Mouse (Mus musculus) MEL (cell line): ENCODE results near the gene Rab3c. TPM values are rescaled to one million over a fixed set of nuclear protein-coding genes. Genes with fewer than 3 reads are reported as not detected.

Source experiments
- DNase-seq: peaks from one replicate; pipeline ENCODE4 v3.0.0; 2011; ENCODE audit warnings: low read depth, low spot score
- H3K27ac ChIP-seq: 2 replicates; pipeline ENCODE4 v1.5.1; 2012; ENCODE audit warnings: low read depth, mild to moderate bottlenecking, control low read depth, low read length, moderate library complexity; ENCODE audit not compliant: control insufficient read depth
- H3K27me3 ChIP-seq, 2 experiments: fragments of 150-350 bp in 1 of 2; sonication (generic) in 1 of 2; 2 replicates each; pipeline ENCODE4 v1.6.1; 2012; ENCODE audit warnings: low read length in 2 of 2, mild to moderate bottlenecking in 2 of 2, improper control_type of control experiment in 1 of 2, moderate library complexity in 1 of 2; ENCODE audit not compliant: insufficient read depth in 2 of 2, control insufficient read depth in 1 of 2
- H3K36me3 ChIP-seq, 2 experiments: 2 replicates each; pipeline ENCODE4 v1.6.1; 2012 to 2014; ENCODE audit warnings: low read length in 2 of 2, improper control_type of control experiment in 1 of 2, inconsistent platforms in 1 of 2, mild to moderate bottlenecking in 1 of 2; ENCODE audit not compliant: insufficient read depth in 2 of 2, control insufficient read depth in 1 of 2
- H3K4me1 ChIP-seq, 2 experiments: fragments of 150-350 bp in 1 of 2; sonication (generic) in 1 of 2; 2 replicates each; pipeline ENCODE4 v1.6.1; 2012; ENCODE audit warnings: low read length in 2 of 2, improper control_type of control experiment in 1 of 2, mild to moderate bottlenecking in 1 of 2; ENCODE audit not compliant: insufficient read depth in 2 of 2, control insufficient read depth in 1 of 2
- H3K4me3 ChIP-seq, 2 experiments: fragments of 150-350 bp in 1 of 2; sonication (generic) in 1 of 2; 2 replicates each; pipeline ENCODE4 v1.5.1; 2012; ENCODE audit warnings: low read depth in 2 of 2, low read length in 2 of 2, mild to moderate bottlenecking in 2 of 2, moderate library complexity in 2 of 2, control low read depth in 1 of 2, improper control_type of control experiment in 1 of 2; ENCODE audit not compliant: control insufficient read depth in 1 of 2, insufficient read depth in 1 of 2
- H3K79me2 ChIP-seq: 2 replicates; pipeline ENCODE4 v1.6.1; 2012; ENCODE audit warnings: mild to moderate bottlenecking, low read length, moderate library complexity; ENCODE audit not compliant: control insufficient read depth, poor library complexity, insufficient read depth
- H3K9ac ChIP-seq: 2 replicates; pipeline ENCODE4 v1.6.1; 2012; ENCODE audit warnings: low read depth, mild to moderate bottlenecking, control low read depth, low read length, moderate library complexity; ENCODE audit not compliant: control insufficient read depth, poor library complexity, severe bottlenecking
- H3K9me3 ChIP-seq: fragments of 150-350 bp; sonication (generic); replicated peaks from 2 replicates; pipeline ENCODE4 v1.6.1; 2012; ENCODE audit warnings: mild to moderate bottlenecking, low read length, improper control_type of control experiment, moderate library complexity; ENCODE audit not compliant: insufficient read depth
- CTCF ChIP-seq, 3 experiments: IDR thresholded peaks in 2 of 3; conservative IDR thresholded peaks in 1 of 3; 2 replicates each; pipeline ENCODE4 v1.5.1; 2011 to 2012; ENCODE audit warnings: low read length in 3 of 3, low read depth in 2 of 3, mild to moderate bottlenecking in 2 of 3, improper control_type of control experiment in 1 of 3, inconsistent platforms in 1 of 3, mixed read lengths in 1 of 3, moderate library complexity in 1 of 3; ENCODE audit not compliant: control insufficient read depth in 1 of 3, insufficient read depth in 1 of 3, poor library complexity in 1 of 3, severe bottlenecking in 1 of 3
- E2F4 ChIP-seq: IDR thresholded peaks from 2 replicates; pipeline ENCODE4 v1.6.1; 2011; ENCODE audit warnings: low read depth, low read length, improper control_type of control experiment, borderline replicate concordance
- ELF1 ChIP-seq: IDR thresholded peaks from 2 replicates; pipeline ENCODE4 v1.6.1; 2014; ENCODE audit warnings: low read depth, mild to moderate bottlenecking, inconsistent platforms, low read length, improper control_type of control experiment, moderate library complexity
- EP300 ChIP-seq, 2 experiments: IDR thresholded peaks; 2 replicates each; pipeline ENCODE4 v1.6.1; 2011; ENCODE audit warnings: improper control_type of control experiment in 2 of 2, low read length in 2 of 2, low read depth in 1 of 2, mild to moderate bottlenecking in 1 of 2
- ETS1 ChIP-seq: IDR thresholded peaks from 2 replicates; pipeline ENCODE4 v1.6.1; 2012; ENCODE audit warnings: low read depth, mild to moderate bottlenecking, inconsistent platforms, low read length, improper control_type of control experiment, moderate library complexity
- GATA1 ChIP-seq: IDR thresholded peaks from 2 replicates; pipeline ENCODE4 v1.6.1; 2011; ENCODE audit warnings: low read depth, low read length, improper control_type of control experiment
- MAFK ChIP-seq: IDR thresholded peaks from 2 replicates; pipeline ENCODE4 v1.6.1; 2011; ENCODE audit warnings: low read depth, mild to moderate bottlenecking, low read length, improper control_type of control experiment, borderline replicate concordance
- MEF2A ChIP-seq: IDR thresholded peaks from 2 replicates; pipeline ENCODE4 v1.6.1; 2014; ENCODE audit warnings: low read depth, mild to moderate bottlenecking, inconsistent platforms, low read length, improper control_type of control experiment; ENCODE audit not compliant: poor library complexity, insufficient replicate concordance, severe bottlenecking; ENCODE audit errors: extremely low read depth
- MXI1 ChIP-seq: IDR thresholded peaks from 2 replicates; pipeline ENCODE4 v1.6.1; 2011; ENCODE audit warnings: mild to moderate bottlenecking, low read depth, low read length, improper control_type of control experiment
- NRF1 ChIP-seq: IDR thresholded peaks from 2 replicates; pipeline ENCODE4 v1.6.1; 2014; ENCODE audit warnings: low read depth, mild to moderate bottlenecking, inconsistent platforms, low read length, improper control_type of control experiment, moderate library complexity; ENCODE audit not compliant: poor library complexity, insufficient read depth, severe bottlenecking
- POLR2AphosphoS2 ChIP-seq: IDR thresholded peaks from 2 replicates; pipeline ENCODE4 v1.6.1; 2011; ENCODE audit warnings: low read length, improper control_type of control experiment
- POLR2AphosphoS5 ChIP-seq: IDR thresholded peaks from 2 replicates; pipeline ENCODE4 v1.6.1; 2012; ENCODE audit warnings: low read depth, borderline replicate concordance, mild to moderate bottlenecking, inconsistent platforms, low read length, moderate library complexity, mixed read lengths
- RCOR1 ChIP-seq: IDR thresholded peaks from 2 replicates; pipeline ENCODE4 v1.6.1; 2012; ENCODE audit warnings: low read depth, mild to moderate bottlenecking, inconsistent platforms, low read length, improper control_type of control experiment
- TBP ChIP-seq: IDR thresholded peaks from 2 replicates; pipeline ENCODE4 v1.8.0; 2011; ENCODE audit warnings: low read depth, low read length, improper control_type of control experiment
- TCF12 ChIP-seq: IDR thresholded peaks from 2 replicates; pipeline ENCODE4 v1.6.1; 2014; ENCODE audit warnings: low read depth, mild to moderate bottlenecking, inconsistent platforms, low read length, improper control_type of control experiment, moderate library complexity
- UBTF ChIP-seq: IDR thresholded peaks from 2 replicates; pipeline ENCODE4 v1.6.1; 2012; ENCODE audit warnings: low read depth, mild to moderate bottlenecking, inconsistent platforms, low read length, improper control_type of control experiment, moderate library complexity, borderline replicate concordance; ENCODE audit not compliant: insufficient read depth
- USF2 ChIP-seq, 2 experiments: IDR thresholded peaks; 2 replicates each; pipeline ENCODE4 v1.6.1; 2011 to 2012; ENCODE audit warnings: improper control_type of control experiment in 2 of 2, low read length in 2 of 2, borderline replicate concordance in 1 of 2, inconsistent platforms in 1 of 2, low read depth in 1 of 2, mild to moderate bottlenecking in 1 of 2; ENCODE audit not compliant: insufficient read depth in 1 of 2
- ZC3H11A ChIP-seq: IDR thresholded peaks from 2 replicates; pipeline ENCODE4 v1.6.1; 2012; ENCODE audit warnings: low read depth, mild to moderate bottlenecking, inconsistent platforms, low read length, improper control_type of control experiment
- ZMIZ1 ChIP-seq: IDR thresholded peaks from 2 replicates; pipeline ENCODE4 v1.6.1; 2012; ENCODE audit warnings: low read depth, mild to moderate bottlenecking, inconsistent platforms, low read length, improper control_type of control experiment, moderate library complexity
- polyA plus RNA-seq, 2 experiments: library from polyadenylated mRNA; stranded (reverse) in 1 of 2; unstranded in 1 of 2; fragments of >175 nt in 1 of 2; fragments of >200 nt in 1 of 2; gene quantifications; 2 replicates each; pipeline versions ENCODE4 v1.2.1 to v1.2.4; 2012; ENCODE audit warnings: low replicate concordance in 2 of 2, low read depth in 1 of 2; ENCODE audit not compliant: insufficient read length in 2 of 2, insufficient read depth in 1 of 2, missing spikeins in 1 of 2
- total RNA-seq: library from RNA; depleted of rRNA; stranded (reverse); fragments of 300-350 nt; gene quantifications from 2 replicates; pipeline ENCODE4 v1.2.3, GENCODE M21; 2012

Gene Rab3c
- total and polyA plus RNA-seq, 3 experiments: not detected

GRCm38 (mm10) chr13:110307188-110307587 is 26.4 kb upstream of the Rab3c start:
- Histone ChIP-seq H3K9ac (no peak overlapping the region), H3K27ac (no peak overlapping the region), H3K9me3 (no peaks in the 10 kb centered on the region), H3K4me1 (peaks cover 0 to 3% of the 10 kb centered on the region in 2 experiments; a peak in 1 of 4 replicates), H3K27me3 (no peaks in the 10 kb centered on the region), H3K36me3 (no peaks in the 10 kb centered on the region), H3K4me3 (no peak overlapping the region), H3K79me2 (no peaks in the 10 kb centered on the region)
- TF ChIP-seq NRF1 (no peak), ETS1 (no peak), CTCF (IDR thresholded peaks at IDR 0.05 in 2 of 3, conservative IDR thresholded peaks at IDR 0.05 in 1 of 3; ENCODE audit: control insufficient read depth in 1 of 3, insufficient read depth in 1 of 3, low read depth in 2 of 3, low read length in 3 of 3, poor library complexity in 1 of 3, severe bottlenecking in 1 of 3) (no peak), TBP (no peak), E2F4 (no peak), MXI1 (no peak), ZC3H11A (no peak), POLR2AphosphoS2 (no peak), MAFK (no peak), UBTF (no peak), USF2 (IDR thresholded peaks at IDR 0.05; ENCODE audit: borderline replicate concordance in 1 of 2, insufficient read depth in 1 of 2, low read depth in 1 of 2, low read length in 2 of 2) (no peak), MEF2A (no peak)
- DNase-seq: no peak

GRCm38 (mm10) chr13:110297112-110297511 is 16.3 kb upstream of the Rab3c start:
- Histone ChIP-seq H3K79me2 (no peaks in the 10 kb centered on the region), H3K4me1 (peaks cover 12 to 16% of the 10 kb centered on the region in 2 experiments), H3K9ac (no peak overlapping the region), H3K9me3 (no peaks in the 10 kb centered on the region), H3K36me3 (peaks cover 0 to 13% of the 10 kb centered on the region in 2 experiments; a peak in 2 of 4 replicates), H3K27ac (no peak overlapping the region), H3K4me3 (no peak overlapping the region), H3K27me3 (no peaks in the 10 kb centered on the region)
- TF ChIP-seq RCOR1 (peak; percentile 40; the same call in 1 of the 2 replicates), GATA1 (peak; percentile 72), ETS1 (peak; percentile 62), POLR2AphosphoS5 (no peak), EP300 (IDR thresholded peaks at IDR 0.05; ENCODE audit: low read depth in 1 of 2, low read length in 2 of 2) (peak; percentile 66 to 75), TCF12 (peak; percentile 74), ZMIZ1 (no peak), ELF1 (0 out of 2 replicates have a peak, but pooled peaks have one; percentile 13)
- peak; percentile 48 for DNase-seq
